Mouse (Mus musculus) midbrain, embryonic 16.5 days (tissue): Measurements from ENCODE around the gene Fat1. TPM values are rescaled to one million over a fixed set of nuclear protein-coding genes. Genes with fewer than 3 reads are reported as not detected.
A peak's percentile ranks its signal among the peaks of the same experiment; 100 is the strongest.

Source experiments
- ATAC-seq: fragments of 200-750 bp; cut with Nextera tagmentation; 2 replicates; pipeline ENCODE4 v1.8.0; 2017; ENCODE audit warnings: moderate TSS enrichment
- H3K27ac ChIP-seq: fragments of 300-500 bp; sonication (generic); 2 replicates; pipeline ENCODE4 v1.5.1; 2014; ENCODE audit warnings: mild to moderate bottlenecking, low read length, mixed read lengths
- H3K27me3 ChIP-seq: fragments of 300-500 bp; sonication (generic); 2 replicates; pipeline ENCODE4 v1.6.1; 2014; ENCODE audit warnings: low read depth, low read length, mixed read lengths; ENCODE audit not compliant: control insufficient read depth, insufficient read depth
- H3K36me3 ChIP-seq: fragments of 300-500 bp; sonication (generic); 2 replicates; pipeline ENCODE4 v1.6.1; 2014; ENCODE audit warnings: mild to moderate bottlenecking, low read length, moderate library complexity, mixed read lengths; ENCODE audit not compliant: control insufficient read depth, insufficient read depth
- H3K4me1 ChIP-seq: fragments of 300-500 bp; sonication (generic); 2 replicates; pipeline ENCODE4 v1.6.1; 2014; ENCODE audit warnings: mild to moderate bottlenecking, low read length, mixed read lengths; ENCODE audit not compliant: control insufficient read depth, insufficient read depth
- H3K4me2 ChIP-seq: fragments of 300-500 bp; sonication (generic); 2 replicates; pipeline ENCODE4 v1.6.1; 2014; ENCODE audit warnings: mild to moderate bottlenecking, low read length, mixed read lengths
- H3K4me3 ChIP-seq: fragments of 300-500 bp; sonication (generic); 2 replicates; pipeline ENCODE4 v1.5.1; 2014; ENCODE audit warnings: low read depth, mild to moderate bottlenecking, low read length, moderate library complexity, mixed read lengths
- H3K9ac ChIP-seq: fragments of 300-500 bp; sonication (generic); 2 replicates; pipeline ENCODE4 v1.6.1; 2014; ENCODE audit warnings: low read depth, low read length, mixed read lengths
- H3K9me3 ChIP-seq: fragments of 300-500 bp; sonication (generic); replicated peaks from 2 replicates; pipeline ENCODE4 v1.6.1; 2014; ENCODE audit warnings: mild to moderate bottlenecking, low read length, mixed read lengths; ENCODE audit not compliant: control insufficient read depth, poor library complexity, severe bottlenecking
- WGBS: fragments of 180-500 bp; shearing (Covaris S2); extraction: QIAGEN DNeasy Blood & Tissue Kit; methylation state at CpG from one replicate; pipeline ENCODE4 v1.1.7; 2014; 5-methylcytosine and 5-hydroxymethylcytosine counted together
- polyA plus RNA-seq: library from polyadenylated mRNA; unstranded; fragments of >200 nt; fragmentation: Nextera tagmentation; extraction: Ambion mirVana; gene quantifications from 2 replicates; pipeline ENCODE4 v1.2.1, GENCODE M21; 2015

The Fat1 gene
- polyA plus RNA-seq, 1 experiment from 2014 or later = 13.9 TPM

GRCm38 (mm10) chr8:44993376-44993775 lies 58.1 kb downstream of the Fat1 start:
- ATAC-seq = no peak
- Histone ChIP-seq H3K27ac (no peak overlapping the region), H3K27me3 (no peaks in the 10 kb centered on the region), H3K36me3 (no peaks in the 10 kb centered on the region), H3K4me3 (no peak overlapping the region), H3K9me3 (no peaks in the 10 kb centered on the region), H3K4me1 (peaks cover 16% of the 10 kb centered on the region), H3K4me2 (no peak overlapping the region), H3K9ac (no peak overlapping the region)
- 49% methylated on average over 4 of the region's 4 CpGs for WGBS

GRCm38 (mm10) chr8:44996493-44996892 lies 61.2 kb downstream of the Fat1 start:
- Histone ChIP-seq H3K4me3 (no peak overlapping the region), H3K36me3 (no peaks in the 10 kb centered on the region), H3K9me3 (no peaks in the 10 kb centered on the region), H3K27me3 (no peaks in the 10 kb centered on the region), H3K4me1 (peaks cover 22% of the 10 kb centered on the region), H3K9ac (no peak overlapping the region), H3K27ac (no peak overlapping the region), H3K4me2 (no peak overlapping the region)
- no peak for ATAC-seq
- WGBS = 22% methylated on average over 3 of the region's 3 CpGs

GRCm38 (mm10) chr8:44997321-44997720 lies 62.1 kb downstream of the Fat1 start:
- Histone ChIP-seq H3K27ac (no peak overlapping the region), H3K4me1 (peaks cover 17% of the 10 kb centered on the region), H3K4me3 (no peak overlapping the region), H3K36me3 (no peaks in the 10 kb centered on the region), H3K9me3 (no peaks in the 10 kb centered on the region), H3K27me3 (no peaks in the 10 kb centered on the region), H3K9ac (no peak overlapping the region), H3K4me2 (no peak overlapping the region)
- WGBS = 75% methylated on average over 3 of the region's 3 CpGs
- ATAC-seq = no peak

- H3K4me1 ChIP-seq = peaks cover 15% of the 10 kb centered on the region
- ATAC-seq = no peak
- H3K27ac ChIP-seq = no peak overlapping the region
- H3K36me3 ChIP-seq = no peaks in the 10 kb centered on the region
- WGBS = 41% methylated on average over 6 of the region's 6 CpGs
- no peak overlapping the region for H3K4me2 ChIP-seq
- no peak overlapping the region for H3K9ac ChIP-seq
- no peaks in the 10 kb centered on the region for H3K27me3 ChIP-seq
- H3K9me3 ChIP-seq = no peaks in the 10 kb centered on the region
- H3K4me3 ChIP-seq = no peak overlapping the region
Measured at GRCm38 (mm10) chr8:44997829-44998228, 62.6 kb downstream of the Fat1 start.

- H3K36me3 ChIP-seq = no peaks in the 10 kb centered on the region
- H3K27ac ChIP-seq = no peak overlapping the region; the same call in 1 of the 2 replicates
- H3K4me1 ChIP-seq = peaks cover 16% of the 10 kb centered on the region
- ATAC-seq = no peak
- H3K27me3 ChIP-seq = no peaks in the 10 kb centered on the region
- H3K4me2 ChIP-seq = peak overlapping the region; percentile 41
- no peaks in the 10 kb centered on the region for H3K9me3 ChIP-seq
- WGBS = 22% methylated on average over 9 of the region's 9 CpGs
- peak overlapping the region; percentile 1; the same call in 1 of the 2 replicates for H3K4me3 ChIP-seq
- no peak overlapping the region for H3K9ac ChIP-seq
Measured at GRCm38 (mm10) chr8:44998275-44998674, 63.0 kb downstream of the Fat1 start.

GRCm38 (mm10) chr8:44998681-44999277 lies 63.5 kb downstream of the Fat1 start:
- Histone ChIP-seq H3K27ac (peak overlapping the region; percentile 53), H3K9me3 (no peaks in the 10 kb centered on the region), H3K4me3 (peak overlapping the region; percentile 1; the same call in 1 of the 2 replicates), H3K4me2 (peak overlapping the region; percentile 41), H3K9ac (no peak overlapping the region), H3K4me1 (peaks cover 19% of the 10 kb centered on the region), H3K36me3 (no peaks in the 10 kb centered on the region), H3K27me3 (no peaks in the 10 kb centered on the region)
- ATAC-seq = peak; percentile 89
- WGBS = 4% methylated on average over 11 of the region's 11 CpGs

GRCm38 (mm10) chr8:45001577-45002197 lies 66.4 kb downstream of the Fat1 start:
- Histone ChIP-seq H3K27me3 (no peaks in the 10 kb centered on the region), H3K4me2 (no peak overlapping the region), H3K27ac (no peak overlapping the region), H3K4me3 (no peak overlapping the region), H3K36me3 (no peaks in the 10 kb centered on the region), H3K9me3 (no peaks in the 10 kb centered on the region), H3K4me1 (peaks cover 13% of the 10 kb centered on the region), H3K9ac (no peak overlapping the region)
- no peak for ATAC-seq
- whole genome bisulfite sequencing = 56% methylated on average over 8 of the region's 8 CpGs

- 25% methylated on average over 4 of the region's 4 CpGs for WGBS
- H3K9ac ChIP-seq = no peak overlapping the region
- H3K9me3 ChIP-seq = no peaks in the 10 kb centered on the region
- no peak for ATAC-seq
- no peak overlapping the region for H3K4me3 ChIP-seq
- H3K27me3 ChIP-seq = no peaks in the 10 kb centered on the region
- H3K4me2 ChIP-seq = no peak overlapping the region
- peaks cover 13% of the 10 kb centered on the region for H3K4me1 ChIP-seq
- H3K27ac ChIP-seq = no peak overlapping the region
- no peaks in the 10 kb centered on the region for H3K36me3 ChIP-seq
Measured at GRCm38 (mm10) chr8:45002686-45003085, 67.4 kb downstream of the Fat1 start.

GRCm38 (mm10) chr8:45004021-45004420 lies 68.8 kb downstream of the Fat1 start:
- Histone ChIP-seq H3K9ac (no peak overlapping the region), H3K4me2 (no peak overlapping the region), H3K27ac (no peak overlapping the region), H3K4me3 (no peak overlapping the region), H3K36me3 (no peaks in the 10 kb centered on the region), H3K4me1 (peaks cover 4% of the 10 kb centered on the region; the same call in 1 of the 2 replicates), H3K9me3 (no peaks in the 10 kb centered on the region), H3K27me3 (no peaks in the 10 kb centered on the region)
- WGBS = 65% methylated on average over 3 of the region's 3 CpGs
- no peak for ATAC-seq
